In genomic region chr6:135182925-135183324, GRCm38 (mm10) we compare ENCODE assay signal across 13 mouse cellular contexts. TPM values are rescaled to one million over a fixed set of nuclear protein-coding genes. Genes with fewer than 3 reads are reported as not detected.
A peak's percentile ranks its signal among the peaks of the same experiment; 100 is the strongest.
DNase-seq lines count a peak whose midpoint lies in the region; ATAC-seq and TF ChIP-seq lines count a peak whose summit lies in the region.
"Had no signal": no experiment of that assay in that cellular context is flagged by ENCODE, and none has a peak within 500 bp of the region (broad histone marks: within the 10 kb centered on the region; RNA-seq: fewer than 3 reads in every experiment).

No protein-coding gene starts in this region.

- DNase-seq in CD4-positive, CD25-positive, alpha-beta regulatory T cell, adult 2 months (ENCODE audit: low read depth, low spot score): peak; percentile 11
- DNase-seq in midbrain, postnatal 0 days (ENCODE audit: low spot score): no peak
- peak; percentile 48 for DNase-seq in thymus, postnatal 14 days
- no peak for DNase-seq in gastrocnemius, postnatal 10 days
- no peak for DNase-seq in adrenal gland, adult (ENCODE audit: inconsistent age in 2 of 2, low spot score in 1 of 2)
- DNase-seq: cerebellum, postnatal 10 days; lung, postnatal 14 days had no signal

- no peaks in the 10 kb centered on the region for H3K27me3 ChIP-seq in midbrain, postnatal 0 days (ENCODE audit: insufficient read depth, low read length)
- no peaks in the 10 kb centered on the region for H3K27me3 ChIP-seq in midbrain, embryonic 15.5 days (replicated peaks)
- H3K27me3 ChIP-seq in liver, embryonic 12.5 days (replicated peaks): peaks cover 33% of the 10 kb centered on the region

- H3K4me3 ChIP-seq in midbrain, postnatal 0 days (ENCODE audit: low read depth, low read length): no peak overlapping the region
- H3K4me3 ChIP-seq in midbrain, embryonic 15.5 days: no peak overlapping the region
- no peak overlapping the region for H3K4me3 ChIP-seq in liver, embryonic 12.5 days
- H3K4me3 ChIP-seq: embryonic facial prominence, embryonic 15.5 days; kidney, embryonic 15.5 days; myocyte had no signal

- H3K4me1 ChIP-seq in midbrain, postnatal 0 days (ENCODE audit: insufficient read depth, low read length): no peaks in the 10 kb centered on the region
- no peaks in the 10 kb centered on the region for H3K4me1 ChIP-seq in midbrain, embryonic 15.5 days
- H3K4me1 ChIP-seq in liver, embryonic 12.5 days: peaks cover 28% of the 10 kb centered on the region
- H3K4me1 ChIP-seq: embryonic facial prominence, embryonic 15.5 days had no signal

- WGBS in midbrain, postnatal 0 days: 59% methylated on average over 5 of the region's 5 CpGs
- WGBS in midbrain, embryonic 15.5 days: 55% methylated on average over 5 of the region's 5 CpGs
- WGBS in liver, embryonic 12.5 days (ENCODE audit: insufficient replicate concordance): 29% methylated on average over 5 of the region's 5 CpGs

- no peak overlapping the region for H3K9ac ChIP-seq in midbrain, postnatal 0 days (replicated peaks; ENCODE audit: low read length, poor library complexity, severe bottlenecking)
- H3K9ac ChIP-seq in midbrain, embryonic 15.5 days: no peak overlapping the region
- H3K9ac ChIP-seq in liver, embryonic 12.5 days: no peak overlapping the region
- H3K9ac ChIP-seq: embryonic facial prominence, embryonic 15.5 days; kidney, embryonic 15.5 days had no signal

- H3K9me3 ChIP-seq in midbrain, postnatal 0 days (ENCODE audit: low read length): no peaks in the 10 kb centered on the region
- no peaks in the 10 kb centered on the region for H3K9me3 ChIP-seq in midbrain, embryonic 15.5 days
- H3K9me3 ChIP-seq in liver, embryonic 12.5 days (replicated peaks): no peaks in the 10 kb centered on the region
- H3K9me3 ChIP-seq: embryonic facial prominence, embryonic 15.5 days; kidney, embryonic 15.5 days had no signal

- no peak overlapping the region for H3K27ac ChIP-seq in midbrain, postnatal 0 days (ENCODE audit: low read depth, low read length)
- no peak overlapping the region for H3K27ac ChIP-seq in midbrain, embryonic 15.5 days
- no peak overlapping the region for H3K27ac ChIP-seq in liver, embryonic 12.5 days
- H3K27ac ChIP-seq: embryonic facial prominence, embryonic 15.5 days; kidney, embryonic 15.5 days had no signal

- no peak for ATAC-seq in CD4-positive, CD25-positive, alpha-beta regulatory T cell, adult 4 months
- ATAC-seq in midbrain, postnatal 0 days (ENCODE audit: low FRiP score): no peak
- no peak for ATAC-seq in midbrain, embryonic 15.5 days (replicated peaks)
- 0 out of 2 replicates have a peak, but pooled peaks have one; percentile 40 for ATAC-seq in liver, embryonic 12.5 days

- H3K4me2 ChIP-seq in midbrain, postnatal 0 days (ENCODE audit: low read depth, low read length, poor library complexity, severe bottlenecking): no peak overlapping the region
- no peak overlapping the region for H3K4me2 ChIP-seq in midbrain, embryonic 15.5 days
- H3K4me2 ChIP-seq in liver, embryonic 12.5 days: no peak overlapping the region
- H3K4me2 ChIP-seq: embryonic facial prominence, embryonic 15.5 days; kidney, embryonic 15.5 days had no signal

- peak; percentile 38 for TF ChIP-seq CTCF in midbrain, postnatal 0 days (IDR thresholded peaks at IDR 0.05)

- no peaks in the 10 kb centered on the region for H3K36me3 ChIP-seq in midbrain, postnatal 0 days (ENCODE audit: insufficient read depth, low read length)
- no peaks in the 10 kb centered on the region for H3K36me3 ChIP-seq in midbrain, embryonic 15.5 days (replicated peaks)
- H3K36me3 ChIP-seq in liver, embryonic 12.5 days: peaks cover 7% of the 10 kb centered on the region
- H3K36me3 ChIP-seq: embryonic facial prominence, embryonic 15.5 days; kidney, embryonic 15.5 days had no signal

RNA-seq across cellular contexts. Expression of gene Fam234b, which starts 14.9 kb away (rescaled TPM):
- polyA plus RNA-seq in CD4-positive, CD25-positive, alpha-beta regulatory T cell, adult 4 months (2017; shearing (Covaris generic)): 10 to 100 TPM; 18.0 to 23.1 TPM
- 90.5 and 106 TPM in 2 replicates for total RNA-seq in midbrain, postnatal 0 days (2014; rRNA removed)
- 114 and 119 TPM in 2 replicates for polyA plus RNA-seq in midbrain, postnatal 0 days (2015; fragmentation: Nextera tagmentation; extraction: Ambion mirVana)
- 110 and 117 TPM in 2 replicates for polyA plus RNA-seq in midbrain, embryonic 15.5 days (2015; fragmentation: Nextera tagmentation; extraction: Ambion mirVana)
- polyA plus RNA-seq in liver, embryonic 12.5 days (2016; fragmentation: Nextera tagmentation; extraction: Ambion mirVana): 36.3 and 37.5 TPM in 2 replicates
- 1 to 10 TPM; 3.0 to 6.9 TPM for total RNA-seq in gastrocnemius, postnatal 10 days (2021)

RNA-seq across cellular contexts. Expression of gene Hebp1, which starts 14.9 kb away (rescaled TPM):
- 1 to 10 TPM in 1 of 2 experiments, not detected in 1; 1.0 TPM for polyA plus RNA-seq in CD4-positive, CD25-positive, alpha-beta regulatory T cell, adult 4 months (2017; shearing (Covaris generic))
- 8.9 and 10.6 TPM in 2 replicates for total RNA-seq in midbrain, postnatal 0 days (2014; rRNA removed)
- 8.7 and 9.2 TPM in 2 replicates for polyA plus RNA-seq in midbrain, postnatal 0 days (2015; fragmentation: Nextera tagmentation; extraction: Ambion mirVana)
- polyA plus RNA-seq in midbrain, embryonic 15.5 days (2015; fragmentation: Nextera tagmentation; extraction: Ambion mirVana): 4.7 and 6.1 TPM in 2 replicates
- 116 and 120 TPM in 2 replicates for polyA plus RNA-seq in liver, embryonic 12.5 days (2016; fragmentation: Nextera tagmentation; extraction: Ambion mirVana)
- 10 to 100 TPM; 11.5 to 16.8 TPM for total RNA-seq in gastrocnemius, postnatal 10 days (2021)

Comparison
In these comparisons a context has a peak if more than half of its experiments do, and no peak if none do; other contexts are left out.
1. DNase-seq: peak in CD4-positive, CD25-positive, alpha-beta regulatory T cell, adult 2 months (single experiment) and thymus, postnatal 14 days (single experiment); none in midbrain, postnatal 0 days (single experiment), gastrocnemius, postnatal 10 days (single experiment) and adrenal gland, adult (0 of 2).
2. RNA of gene Hebp1, which starts 14.9 kb away (polyA plus RNA-seq): 116 to 120 TPM in liver, embryonic 12.5 days; 8.7 to 9.2 TPM in midbrain, postnatal 0 days, 4.7 to 6.1 TPM in midbrain, embryonic 15.5 days and 1.0 TPM in CD4-positive, CD25-positive, alpha-beta regulatory T cell, adult 4 months; every median in the first group is over 10 times any median in the second.